Mouse (Mus musculus) small intestine, adult 2 months (tissue): ENCODE measurements around the gene Abcb6.
A peak's percentile ranks its signal among the peaks of the same experiment; 100 is the strongest.

Experiments used
- CTCF ChIP-seq: fragments of 200-500 bp; IDR thresholded peaks from 2 replicates; pipeline ENCODE4 v1.5.1; 2012; ENCODE audit warnings: low read depth, mild to moderate bottlenecking, control low read depth, inconsistent platforms, low read length, moderate library complexity, mixed read lengths; ENCODE audit not compliant: insufficient replicate concordance, insufficient read length; ENCODE audit errors: extremely low read depth
- POLR2A ChIP-seq: fragments of 200-500 bp; IDR thresholded peaks from 2 replicates; pipeline ENCODE4 v1.6.1; 2012; ENCODE audit warnings: low read depth, mild to moderate bottlenecking, control low read depth, inconsistent platforms, low read length, moderate library complexity

- no peak for TF ChIP-seq CTCF
- TF ChIP-seq POLR2A: peak; percentile 85
These were observed 11.4 kb downstream of the Abcb6 start, which contains the start of gene Zfand2b for GRCm38 (mm10) chr1:75168472-75169464.
